Mouse (Mus musculus): ENCODE results near the gene Eya3.
"Not testable (repeated sequence)": the region's sequence is repeated elsewhere in the genome, so short reads cannot be mapped to it uniquely, and the experiment has no call there.

Gene Eya3

GRCm38 (mm10) chr4:132743992-132744911, 105.5 kb downstream of the Eya3 start:
- DNase-seq, result no peak

DNA sequence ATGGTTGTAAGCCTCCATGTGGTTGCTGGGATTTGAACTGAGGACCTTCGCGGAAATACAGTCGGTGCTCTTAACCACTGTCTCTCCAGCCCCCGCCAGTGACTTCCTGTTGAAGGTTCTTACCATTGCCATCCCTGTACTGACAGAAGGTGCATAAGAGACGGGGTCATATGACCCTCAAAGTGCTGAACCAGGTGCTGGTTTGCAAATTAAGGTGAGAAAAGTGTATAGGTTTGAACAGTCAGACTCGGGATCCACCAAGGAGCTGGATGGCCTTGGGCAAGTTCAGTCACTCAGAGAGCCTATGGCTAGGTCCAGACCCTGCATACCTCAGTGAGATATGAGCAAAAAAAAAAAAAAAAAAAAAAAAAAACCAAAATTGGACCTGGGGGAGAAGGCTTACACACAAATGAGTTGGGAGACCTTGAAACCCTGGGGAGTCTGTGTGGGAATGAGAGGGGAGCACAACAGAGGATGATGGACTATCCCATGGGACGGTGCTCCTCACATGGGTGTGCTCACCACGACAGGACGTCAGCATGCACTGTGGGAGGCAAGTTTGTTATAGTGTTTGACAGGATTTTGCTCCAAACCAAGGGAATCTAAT, 108.2 kb downstream of the Eya3 start:
- no peak for DNase-seq

- peak; percentile 40 for DNase-seq
These were observed 109.0 kb downstream of the Eya3 start for GRCm38 (mm10) chr4:132747664-132748259.

DNA sequence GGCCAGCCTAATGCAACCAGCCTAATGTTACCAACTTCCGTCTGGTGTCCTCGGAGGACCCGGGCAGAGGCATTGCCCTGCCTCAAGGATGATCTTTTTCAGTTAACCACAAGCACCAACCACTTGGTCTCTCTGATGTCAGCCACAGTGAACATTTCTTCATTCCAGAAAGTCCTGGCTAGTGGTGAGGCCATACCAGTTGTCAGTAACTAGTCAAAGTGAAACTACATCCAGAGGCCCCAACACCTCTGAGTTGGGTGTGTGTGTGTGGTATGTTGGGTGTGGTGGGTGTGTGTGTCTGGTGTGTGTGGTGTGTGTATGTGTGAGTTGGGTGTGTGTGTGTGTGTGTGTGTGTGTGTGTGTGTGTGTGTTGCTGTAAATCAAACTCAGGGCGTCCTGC, 110.0 kb downstream of the Eya3 start:
- no peak for DNase-seq

DNA sequence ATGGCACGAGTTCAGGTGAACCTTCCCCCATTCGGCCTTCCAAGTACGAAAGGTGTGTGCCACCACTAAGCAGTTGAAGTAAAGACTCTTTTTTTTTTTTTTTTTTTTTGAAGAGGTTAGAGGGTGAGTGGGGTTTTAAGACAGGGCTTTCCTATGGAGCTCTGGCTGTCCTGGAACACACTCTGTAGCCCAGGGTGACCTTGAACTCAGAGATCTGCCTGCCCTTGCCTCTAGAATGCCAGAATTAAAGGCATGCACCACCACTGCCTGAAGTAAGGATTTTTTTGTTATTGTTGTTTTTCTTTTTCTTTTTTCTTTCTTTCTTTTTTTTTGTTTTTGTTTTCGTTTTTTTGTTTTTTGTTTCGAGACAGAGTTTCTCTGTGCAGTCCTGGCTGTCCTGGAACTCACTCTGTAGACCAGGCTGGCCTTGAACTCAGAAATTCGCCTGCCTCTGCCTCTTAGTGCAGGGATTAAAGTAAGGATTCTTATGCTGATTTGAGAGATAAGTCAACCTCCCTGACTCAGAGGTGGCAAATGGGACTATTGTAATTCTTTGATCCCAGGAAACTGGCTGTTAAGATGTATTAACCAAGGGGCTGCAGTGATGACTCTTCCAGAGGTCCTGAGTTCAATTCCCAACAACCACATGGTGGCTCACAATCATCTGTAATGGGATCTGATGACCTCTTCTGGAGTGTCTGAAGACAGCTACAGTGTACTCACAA, 110.6 kb downstream of the Eya3 start:
- no peak for DNase-seq

GRCm38 (mm10) chr4:132752992-132753391, 114.2 kb downstream of the Eya3 start:
- no peak for DNase-seq

- peak; percentile 30 for DNase-seq
These were observed 118.2 kb downstream of the Eya3 start, which contains the start of gene Smpdl3b for GRCm38 (mm10) chr4:132756974-132757373. Smpdl3b (minus strand) TSS chr4:132757252.

GRCm38 (mm10) chr4:132757633-132758351, 119.0 kb downstream of the Eya3 start:
- no peak for DNase-seq

DNA sequence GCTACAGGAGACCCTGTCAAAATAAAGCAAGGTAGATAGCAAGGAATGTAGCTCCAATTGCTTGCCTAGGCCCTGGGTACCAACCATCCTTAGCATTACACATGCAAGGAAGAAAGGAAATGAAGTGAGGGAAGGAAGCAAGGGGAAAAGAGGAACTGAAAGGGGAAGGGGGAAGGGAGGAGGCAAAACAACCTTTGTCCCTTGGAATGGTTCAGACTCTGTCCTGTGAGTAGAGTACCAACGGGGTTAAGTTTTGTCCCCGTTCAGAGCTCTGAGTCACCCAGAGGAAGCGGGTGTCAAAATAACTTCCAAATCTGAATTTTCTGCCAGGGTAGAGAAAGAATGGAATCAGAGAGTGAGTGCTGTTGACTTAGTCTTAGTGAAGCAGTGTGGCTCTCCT, 121.5 kb downstream of the Eya3 start:
- DNase-seq, result no peak

DNA sequence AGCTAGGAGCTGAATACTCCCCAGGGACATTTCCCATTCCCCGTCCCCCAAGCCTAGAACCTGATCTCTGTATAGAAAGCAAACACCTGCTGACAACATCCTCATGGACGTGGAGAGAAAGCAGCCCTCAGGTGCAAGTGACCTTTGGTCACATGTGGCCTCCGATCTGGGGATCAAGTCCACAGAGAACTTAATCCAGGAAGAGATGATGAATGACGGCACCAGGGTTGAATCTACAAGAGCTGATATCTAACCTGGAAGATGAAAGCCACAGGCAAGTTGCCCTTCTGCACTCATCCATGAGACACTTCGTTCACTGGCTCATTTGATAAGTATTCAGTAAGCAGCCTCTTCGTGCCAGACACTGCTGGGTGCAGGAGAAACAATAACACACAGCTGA, 123.8 kb downstream of the Eya3 start:
- no peak for DNase-seq

- not testable (repeated sequence) for DNase-seq
These were observed 124.3 kb downstream of the Eya3 start for GRCm38 (mm10) chr4:132763125-132763524.

DNA sequence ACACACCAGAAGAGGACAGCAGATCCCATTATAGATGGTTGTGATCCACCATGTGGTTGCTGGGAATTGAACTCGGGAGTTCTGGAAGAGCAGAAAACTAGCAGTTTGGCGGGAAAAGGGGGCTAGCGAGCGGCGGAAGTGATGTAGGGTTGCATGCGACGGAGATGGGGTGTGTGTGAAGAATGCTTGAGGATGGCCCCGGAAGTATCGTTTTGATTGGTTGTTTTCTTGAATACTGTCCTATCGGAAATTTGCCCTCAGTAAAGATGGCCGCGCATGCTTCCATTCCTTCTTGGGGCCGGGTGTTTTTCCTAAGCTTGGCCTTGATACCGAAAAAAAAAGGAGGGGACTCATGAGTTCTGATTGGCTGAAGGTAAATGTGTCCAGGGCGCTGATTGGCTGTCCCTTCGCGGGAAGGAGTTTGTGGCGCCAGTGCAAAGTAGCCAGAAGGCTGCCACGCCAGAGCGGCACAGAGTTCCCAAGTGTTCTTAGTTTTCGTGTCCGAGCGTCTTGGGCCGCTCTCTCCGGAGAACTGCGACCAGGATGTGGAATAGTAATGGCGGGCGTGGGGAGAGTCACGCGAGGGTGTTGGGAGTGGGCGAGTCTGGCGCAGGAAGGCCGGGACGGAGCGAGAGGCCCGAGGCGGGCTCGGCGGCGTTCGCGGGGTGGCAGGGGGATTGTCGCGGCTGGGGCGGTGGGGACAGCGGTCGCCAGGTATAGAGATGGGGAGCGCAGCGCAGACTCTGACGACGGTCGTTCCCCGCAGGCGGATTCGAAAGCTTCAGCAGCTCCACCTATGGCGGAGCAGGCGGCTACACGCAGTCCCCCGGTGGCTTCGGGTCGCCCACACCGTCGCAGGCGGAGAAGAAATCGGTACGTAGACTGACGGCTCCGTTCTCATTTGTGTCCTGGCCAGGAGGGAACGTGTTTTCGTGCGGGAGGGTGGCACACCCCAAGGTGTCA, 129.4 kb downstream of the Eya3 start, which contains the start of gene Rpa2:
Gene Rpa2 (plus strand): TSS at position 419 of the 963 bp plus-strand sequence.
- peak; percentile 98 for DNase-seq

DNA sequence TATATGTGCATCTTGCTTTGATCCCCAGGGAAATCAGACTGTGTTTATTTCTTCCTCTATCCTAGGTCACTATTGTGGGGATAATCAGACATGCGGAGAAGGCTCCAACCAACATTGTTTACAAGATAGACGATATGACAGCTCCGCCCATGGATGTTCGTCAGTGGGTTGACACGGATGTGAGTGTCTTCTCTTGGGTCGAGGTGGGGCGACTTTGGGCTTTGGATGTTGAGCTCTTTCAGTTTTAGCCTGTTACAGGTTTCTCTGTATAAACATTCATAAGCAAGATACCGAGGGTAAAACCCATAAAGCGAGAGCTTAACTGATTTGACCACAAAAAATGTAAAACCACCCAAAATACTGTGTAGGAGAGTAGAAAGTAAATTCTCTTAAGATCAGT, 133.0 kb downstream of the Eya3 start:
- DNase-seq, result no peak

Data from thymus, postnatal 25 days (tissue).